Mouse (Mus musculus): ENCODE measurements around the gene Crat.

- TF ChIP-seq CTCF (IDR thresholded peaks at IDR 0.05; ENCODE audit: low read depth) (no peak), EP300 (IDR thresholded peaks at IDR 0.05; ENCODE audit: low read depth) (no peak)
Observed at GRCm38 (mm10) chr2:30414101-30414500, 1.5 kb downstream of the Crat start.
